Mouse (Mus musculus) cerebellum, adult 2 months (tissue): ENCODE results near the gene Gm20479.

Experiments
- CTCF ChIP-seq: fragments of 200-500 bp; IDR thresholded peaks from 2 replicates; pipeline ENCODE4 v1.5.1; 2011; ENCODE audit warnings: low read depth, mild to moderate bottlenecking, control low read depth, low read length, moderate library complexity, borderline replicate concordance; ENCODE audit not compliant: insufficient read depth
- POLR2A ChIP-seq: fragments of 200-500 bp; IDR thresholded peaks from 2 replicates; pipeline ENCODE4 v1.6.1; 2011; ENCODE audit warnings: low read length, control low read depth, borderline replicate concordance; ENCODE audit not compliant: insufficient read depth

GRCm38 (mm10) chr7:27315958-27316357 lies 41.3 kb downstream of the Gm20479 start:
- TF ChIP-seq CTCF (no peak), POLR2A (no peak)
